Mouse (Mus musculus): ENCODE data around the gene Zkscan2.

Zkscan2 gene

GRCm38 (mm10) chr7:123431206-123431605 is 69.0 kb downstream of the Zkscan2 start:
- DNase-seq (ENCODE audit: low spot score) = no peak

- no peak for DNase-seq (ENCODE audit: low spot score)
Observed at GRCm38 (mm10) chr7:123430411-123430705, 69.9 kb downstream of the Zkscan2 start.

- no peak for DNase-seq (ENCODE audit: low spot score)
Observed at GRCm38 (mm10) chr7:123429624-123430410, 70.4 kb downstream of the Zkscan2 start.
